In the genomic region with DNA sequence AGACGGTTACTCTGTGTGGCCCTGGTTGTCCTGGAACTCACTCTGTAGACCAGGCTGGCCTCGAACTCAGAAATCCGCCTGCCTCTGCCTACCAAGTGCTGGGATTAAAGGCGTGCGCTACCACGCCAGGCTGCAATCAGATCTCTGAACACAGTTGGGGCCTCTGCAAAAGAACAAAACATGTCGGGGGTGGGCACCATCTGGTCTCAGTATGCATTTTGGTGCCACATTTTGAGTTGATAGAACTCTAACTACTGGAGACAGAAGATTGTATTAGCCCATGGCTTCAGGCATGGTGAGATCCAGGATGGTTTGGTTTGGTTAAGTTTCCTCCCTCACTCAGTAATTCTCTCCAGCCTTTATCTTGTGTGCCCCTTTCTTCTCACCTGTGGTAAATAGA, we compare ENCODE assay signal across 17 mouse cellular contexts.
"Had no signal": no experiment of that assay in that cellular context is flagged by ENCODE, and none has a peak within 500 bp of the region (broad histone marks: within the 10 kb centered on the region; RNA-seq: fewer than 3 reads in every experiment).

No protein-coding gene starts in this region.

- H3K4me1 ChIP-seq: lung, embryonic 15.5 days; midbrain, embryonic 12.5 days; midbrain, embryonic 15.5 days; neural tube, embryonic 12.5 days; neural tube, embryonic 15.5 days had no signal

- H3K4me2 ChIP-seq: limb, embryonic 12.5 days; limb, embryonic 15.5 days; midbrain, embryonic 12.5 days; midbrain, embryonic 15.5 days; neural tube, embryonic 12.5 days; neural tube, embryonic 15.5 days had no signal

- H3K27me3 ChIP-seq: kidney, embryonic 15.5 days; limb, embryonic 12.5 days; limb, embryonic 15.5 days; lung, embryonic 15.5 days; midbrain, embryonic 12.5 days; midbrain, embryonic 15.5 days; neural tube, embryonic 12.5 days; neural tube, embryonic 15.5 days had no signal

- H3K9me3 ChIP-seq: kidney, embryonic 15.5 days; limb, embryonic 12.5 days; limb, embryonic 15.5 days; lung, embryonic 15.5 days; midbrain, embryonic 12.5 days; midbrain, embryonic 15.5 days; neural tube, embryonic 12.5 days; neural tube, embryonic 15.5 days had no signal

- H3K27ac ChIP-seq: kidney, embryonic 15.5 days; limb, embryonic 12.5 days; limb, embryonic 15.5 days; liver, embryonic 14.5 days; lung, embryonic 15.5 days; midbrain, embryonic 12.5 days; midbrain, embryonic 15.5 days; neural tube, embryonic 12.5 days; neural tube, embryonic 15.5 days had no signal

- DNase-seq: left cerebral cortex, postnatal 4 days; right cerebral cortex, adult 18-20 months; right cerebral cortex, postnatal 14 days; right cerebral cortex, postnatal 4 days; spleen, adult 18-20 months; thymus, adult 18-20 months; thymus, postnatal 36 days had no signal

- H3K4me3 ChIP-seq: limb, embryonic 12.5 days; limb, embryonic 15.5 days; lung, embryonic 15.5 days; midbrain, embryonic 12.5 days; midbrain, embryonic 15.5 days; neural tube, embryonic 12.5 days; neural tube, embryonic 15.5 days had no signal

- H3K9ac ChIP-seq: kidney, embryonic 15.5 days; limb, embryonic 12.5 days; limb, embryonic 15.5 days; liver, embryonic 14.5 days; lung, embryonic 15.5 days; midbrain, embryonic 12.5 days; midbrain, embryonic 15.5 days; neural tube, embryonic 12.5 days; neural tube, embryonic 15.5 days had no signal

- H3K36me3 ChIP-seq: kidney, embryonic 15.5 days; limb, embryonic 15.5 days; lung, embryonic 15.5 days; midbrain, embryonic 12.5 days; midbrain, embryonic 15.5 days; neural tube, embryonic 12.5 days; neural tube, embryonic 15.5 days had no signal

- ATAC-seq: intestine, postnatal 0 days; midbrain, embryonic 15.5 days had no signal
